Mouse (Mus musculus): ENCODE data around the gene Ppan.

- TF ChIP-seq CTCF (IDR thresholded peaks at IDR 0.05; ENCODE audit: low read depth) = no peak
- TF ChIP-seq EP300 (IDR thresholded peaks at IDR 0.05; ENCODE audit: low read depth) = no peak
Measured at GRCm38 (mm10) chr9:20875021-20875790, 12.8 kb upstream of the Ppan start.

Data from liver, postnatal 0 days (tissue).